Mouse (Mus musculus) heart, embryonic 11.5 days (tissue): ENCODE measurements at regions not wholly inside any gene's neighbourhood (a gene's known extent, or its start where the extent isn't known, plus 50 kb on each side); places are given as distances from the start of the nearest gene placed in this dataset.

ENCODE experiments used
- ATAC-seq: fragments of 200-750 bp; cut with Nextera tagmentation; replicated peaks from 2 replicates; pipeline ENCODE4 v1.8.0; 2017; ENCODE audit warnings: moderate library complexity; ENCODE audit not compliant: insufficient number of reproducible peaks, low FRiP score, low TSS enrichment
- H3K27ac ChIP-seq: fragments of 300-500 bp; sonication (generic); 2 replicates; pipeline ENCODE4 v1.5.1; 2014; ENCODE audit warnings: mild to moderate bottlenecking, low read depth, low read length
- H3K27me3 ChIP-seq: fragments of 300-500 bp; sonication (generic); 2 replicates; pipeline ENCODE4 v1.6.1; 2014; ENCODE audit warnings: mild to moderate bottlenecking, low read length, mixed read lengths; ENCODE audit not compliant: control insufficient read depth, insufficient read depth
- H3K36me3 ChIP-seq: fragments of 300-500 bp; sonication (generic); 2 replicates; pipeline ENCODE4 v1.6.1; 2014; ENCODE audit warnings: mild to moderate bottlenecking, low read length, moderate library complexity, mixed read lengths; ENCODE audit not compliant: control insufficient read depth, insufficient read depth
- H3K4me1 ChIP-seq: fragments of 300-500 bp; sonication (generic); 2 replicates; pipeline ENCODE4 v1.6.1; 2014; ENCODE audit warnings: low read length; ENCODE audit not compliant: control insufficient read depth, insufficient read depth
- H3K4me2 ChIP-seq: fragments of 300-500 bp; sonication (generic); 2 replicates; pipeline ENCODE4 v1.6.1; 2014; ENCODE audit warnings: mild to moderate bottlenecking, moderate library complexity
- H3K4me3 ChIP-seq: fragments of 300-500 bp; sonication (generic); 2 replicates; pipeline ENCODE4 v1.5.1; 2014; ENCODE audit warnings: low read depth, low read length
- H3K9ac ChIP-seq: fragments of 300-500 bp; sonication (generic); 2 replicates; pipeline ENCODE4 v1.6.1; 2014; ENCODE audit warnings: mild to moderate bottlenecking, low read depth, low read length, moderate library complexity
- H3K9me3 ChIP-seq: fragments of 300-500 bp; sonication (generic); replicated peaks from 2 replicates; pipeline ENCODE4 v1.6.1; 2016; ENCODE audit warnings: low read length; ENCODE audit not compliant: control insufficient read depth
- WGBS: fragments of 180-500 bp; shearing (Covaris S2); extraction: QIAGEN DNeasy Blood & Tissue Kit; methylation state at CpG from one replicate; pipeline ENCODE4 v1.1.7; 2014; ENCODE audit not compliant: insufficient replicate concordance; 5-methylcytosine and 5-hydroxymethylcytosine counted together

GRCm38 (mm10) chr3:81401028-81401427 lies 364.8 kb downstream of the Pdgfc start:
- WGBS, result 71% methylated on average over 1 of the region's 1 CpGs
- no peaks in the 10 kb centered on the region for H3K9me3 ChIP-seq
- no peaks in the 10 kb centered on the region for H3K27me3 ChIP-seq
- no peak overlapping the region for H3K27ac ChIP-seq
- no peaks in the 10 kb centered on the region for H3K4me1 ChIP-seq
- ATAC-seq, result no peak
- no peak overlapping the region for H3K4me3 ChIP-seq
- H3K4me2 ChIP-seq, result no peak overlapping the region
- no peak overlapping the region for H3K9ac ChIP-seq
- no peaks in the 10 kb centered on the region for H3K36me3 ChIP-seq

- no peak overlapping the region for H3K4me3 ChIP-seq
- no peak overlapping the region for H3K27ac ChIP-seq
- H3K4me2 ChIP-seq, result no peak overlapping the region
- ATAC-seq, result no peak
- H3K27me3 ChIP-seq, result no peaks in the 10 kb centered on the region
- no peaks in the 10 kb centered on the region for H3K9me3 ChIP-seq
- H3K36me3 ChIP-seq, result no peaks in the 10 kb centered on the region
- H3K9ac ChIP-seq, result no peak overlapping the region
- H3K4me1 ChIP-seq, result no peaks in the 10 kb centered on the region
- 38% methylated on average over 1 of the region's 1 CpGs for WGBS
These were observed 372.7 kb downstream of the Pdgfc start for GRCm38 (mm10) chr3:81408914-81409313.

- 74% methylated on average over 1 of the region's 1 CpGs for WGBS
- H3K4me1 ChIP-seq, result no peaks in the 10 kb centered on the region
- no peak overlapping the region for H3K9ac ChIP-seq
- no peaks in the 10 kb centered on the region for H3K9me3 ChIP-seq
- ATAC-seq, result no peak
- H3K4me2 ChIP-seq, result no peak overlapping the region
- no peak overlapping the region for H3K4me3 ChIP-seq
- H3K36me3 ChIP-seq, result no peaks in the 10 kb centered on the region
- no peak overlapping the region for H3K27ac ChIP-seq
- H3K27me3 ChIP-seq, result no peaks in the 10 kb centered on the region
These were observed 385.7 kb downstream of the Pdgfc start for GRCm38 (mm10) chr3:81421875-81422274.

- 58% methylated on average over 2 of the region's 2 CpGs for WGBS
These were observed 390.5 kb downstream of the Pdgfc start for GRCm38 (mm10) chr3:81426765-81427164.

More at GRCm38 (mm10) chr3:81426765-81427164, 390.5 kb downstream of the Pdgfc start:
- Histone ChIP-seq H3K4me3 (no peak overlapping the region), H3K27me3 (no peaks in the 10 kb centered on the region), H3K9me3 (no peaks in the 10 kb centered on the region), H3K36me3 (no peaks in the 10 kb centered on the region), H3K4me1 (no peaks in the 10 kb centered on the region), H3K27ac (no peak overlapping the region), H3K9ac (no peak overlapping the region), H3K4me2 (no peak overlapping the region)
- no peak for ATAC-seq
